ENCODE assay signal across 23 mouse cellular contexts in genomic region chr1:135076470-135076869, GRCm38 (mm10). TPM values are rescaled to one million over a fixed set of nuclear protein-coding genes. Genes with fewer than 3 reads are reported as not detected.
"Had no signal": no experiment of that assay in that cellular context is flagged by ENCODE, and none has a peak within 500 bp of the region (broad histone marks: within the 10 kb centered on the region; RNA-seq: fewer than 3 reads in every experiment).

No protein-coding gene starts in this region.

- H3K9ac ChIP-seq: forebrain, postnatal 0 days; heart, embryonic 12.5 days; hindbrain, embryonic 13.5 days; hindbrain, embryonic 15.5 days; intestine, embryonic 15.5 days; limb, embryonic 12.5 days had no signal

- H3K36me3 ChIP-seq: heart, embryonic 12.5 days; hindbrain, embryonic 13.5 days; hindbrain, embryonic 15.5 days; intestine, embryonic 15.5 days; limb, embryonic 10.5 days; limb, embryonic 12.5 days had no signal

- DNase-seq: forebrain, postnatal 0 days; gastrocnemius, postnatal 14 days; gastrocnemius, postnatal 36 days; heart, adult 11 months; heart, adult 2 months; heart, postnatal 10 days; heart, postnatal 36 days; kidney, adult 18-20 months; kidney, adult 8-10 months; kidney, postnatal 10 days; kidney, postnatal 25 days; kidney, postnatal 4 days had no signal

- H3K4me1 ChIP-seq: hindbrain, embryonic 15.5 days; intestine, embryonic 15.5 days had no signal

- H3K4me3 ChIP-seq: heart, adult 2 months; heart, embryonic 12.5 days; hindbrain, embryonic 13.5 days; hindbrain, embryonic 15.5 days; intestine, embryonic 15.5 days; layer of hippocampus, adult 2 months; left cerebral cortex, adult 2 months; limb, embryonic 10.5 days; limb, embryonic 12.5 days had no signal

- H3K9me3 ChIP-seq: hindbrain, embryonic 13.5 days; hindbrain, embryonic 15.5 days; intestine, embryonic 15.5 days; limb, embryonic 10.5 days; limb, embryonic 12.5 days had no signal

- H3K4me2 ChIP-seq: heart, embryonic 12.5 days; hindbrain, embryonic 13.5 days; hindbrain, embryonic 15.5 days; intestine, embryonic 15.5 days; limb, embryonic 12.5 days had no signal

- H3K27ac ChIP-seq: heart, adult 2 months; hindbrain, embryonic 13.5 days; hindbrain, embryonic 15.5 days; intestine, embryonic 15.5 days; layer of hippocampus, adult 2 months; left cerebral cortex, adult 2 months; limb, embryonic 12.5 days had no signal

- ATAC-seq: forebrain, postnatal 0 days; inflammation-experienced regulatory T-cells, adult 6 months; intestine, embryonic 15.5 days; intestine, postnatal 0 days had no signal

- H3K27me3 ChIP-seq: hindbrain, embryonic 13.5 days; hindbrain, embryonic 15.5 days; intestine, embryonic 15.5 days had no signal

RNA-seq across cellular contexts. Expression of gene Lgr6, which starts 28.6 kb away (rescaled TPM):
- total RNA-seq: hematopoietic stem cell, adult 5-6 weeks had no signal

RNA-seq across cellular contexts. Expression of gene Ptpn7, which starts 56.0 kb away (rescaled TPM):
- total RNA-seq: layer of hippocampus, adult 2 months had no signal
